Mouse (Mus musculus) lung, embryonic 14.5 days (tissue): ENCODE data around the gene Trappc3. TPM values are rescaled to one million over a fixed set of nuclear protein-coding genes. Genes with fewer than 3 reads are reported as not detected.

ENCODE experiments used
- ATAC-seq: fragments of 200-750 bp; cut with Nextera tagmentation; 2 replicates; pipeline ENCODE4 v1.8.0; 2017; ENCODE audit warnings: mild to moderate bottlenecking, moderate TSS enrichment, moderate library complexity; ENCODE audit not compliant: insufficient read depth
- DNase-seq: peaks from one replicate; pipeline ENCODE4 v3.0.0-alpha.2; 2015
- H3K27ac ChIP-seq: fragments of 300-500 bp; sonication (generic); 2 replicates; pipeline ENCODE4 v1.5.1; 2014; ENCODE audit warnings: low read depth, mild to moderate bottlenecking, moderate library complexity
- H3K27me3 ChIP-seq: fragments of 300-500 bp; sonication (generic); 2 replicates; pipeline ENCODE4 v1.6.1; 2014; ENCODE audit warnings: low read length, control low read depth; ENCODE audit not compliant: insufficient read depth
- H3K36me3 ChIP-seq: fragments of 300-500 bp; sonication (generic); 2 replicates; pipeline ENCODE4 v1.6.1; 2014; ENCODE audit warnings: control low read depth; ENCODE audit not compliant: insufficient read depth
- H3K4me1 ChIP-seq: fragments of 300-500 bp; sonication (generic); 2 replicates; pipeline ENCODE4 v1.6.1; 2014; ENCODE audit warnings: antibody characterized with exemption, control low read depth; ENCODE audit not compliant: insufficient read depth
- H3K4me2 ChIP-seq: fragments of 300-500 bp; sonication (generic); 2 replicates; pipeline ENCODE4 v1.6.1; 2014; ENCODE audit warnings: mild to moderate bottlenecking
- H3K4me3 ChIP-seq: fragments of 300-500 bp; sonication (generic); 2 replicates; pipeline ENCODE4 v1.5.1; 2014; ENCODE audit warnings: low read depth, low read length
- H3K9ac ChIP-seq: fragments of 300-500 bp; sonication (generic); 2 replicates; pipeline ENCODE4 v1.6.1; 2014
- H3K9me3 ChIP-seq: fragments of 300-500 bp; sonication (generic); 2 replicates; pipeline ENCODE4 v1.6.1; 2016; ENCODE audit warnings: low read depth, low read length, control low read depth
- CTCF ChIP-seq: IDR thresholded peaks from 2 replicates; pipeline ENCODE4 v1.5.1; 2016; ENCODE audit warnings: antibody characterized with exemption, low read depth
- WGBS: fragments of 180-500 bp; shearing (Covaris S2); extraction: QIAGEN DNeasy Blood & Tissue Kit; methylation state at CpG from one replicate; pipeline ENCODE4 v1.1.7; 2014; 5-methylcytosine and 5-hydroxymethylcytosine counted together
- polyA plus RNA-seq: library from polyadenylated mRNA; unstranded; fragments of >200 nt; fragmentation: Nextera tagmentation; extraction: Ambion mirVana; gene quantifications from 2 replicates; pipeline ENCODE4 v1.2.1, GENCODE M21; 2014

The Trappc3 gene
- polyA plus RNA-seq, 1 experiment from 2014 or later, result 28.9 TPM

DNA sequence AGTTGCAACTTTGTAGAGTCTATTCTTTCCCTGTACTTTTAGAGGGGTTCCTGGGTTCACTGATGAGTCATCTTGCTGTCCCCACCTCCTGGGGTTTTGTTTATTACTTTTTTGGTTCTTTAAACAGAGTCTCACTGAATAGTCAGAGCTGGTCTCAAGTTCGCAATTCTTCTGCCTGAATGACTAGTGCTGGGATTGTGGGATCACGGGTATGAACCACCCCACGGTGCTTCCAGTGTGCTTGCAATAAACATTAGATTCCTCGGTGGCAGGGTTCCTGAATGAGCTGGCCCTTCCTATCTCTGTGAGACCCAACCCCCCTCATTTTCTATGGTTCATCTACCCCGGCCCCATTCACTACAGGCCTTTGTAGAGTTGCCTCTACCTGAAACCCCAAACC is 34.0 kb upstream of the Trappc3 start:
- Histone ChIP-seq H3K36me3 (peaks cover 34% of the 10 kb centered on the region), H3K4me2 (no peak overlapping the region), H3K9me3 (no peaks in the 10 kb centered on the region), H3K4me3 (no peak overlapping the region), H3K4me1 (0 out of 2 replicates have a peak, but pooled peaks cover 3% of the 10 kb centered on the region), H3K27ac (no peak overlapping the region), H3K27me3 (no peaks in the 10 kb centered on the region), H3K9ac (no peak overlapping the region)
- no peak for TF ChIP-seq CTCF
- DNase-seq (no peak), ATAC-seq (no peak)
- 21% methylated on average over 5 of the region's 5 CpGs for WGBS

DNA sequence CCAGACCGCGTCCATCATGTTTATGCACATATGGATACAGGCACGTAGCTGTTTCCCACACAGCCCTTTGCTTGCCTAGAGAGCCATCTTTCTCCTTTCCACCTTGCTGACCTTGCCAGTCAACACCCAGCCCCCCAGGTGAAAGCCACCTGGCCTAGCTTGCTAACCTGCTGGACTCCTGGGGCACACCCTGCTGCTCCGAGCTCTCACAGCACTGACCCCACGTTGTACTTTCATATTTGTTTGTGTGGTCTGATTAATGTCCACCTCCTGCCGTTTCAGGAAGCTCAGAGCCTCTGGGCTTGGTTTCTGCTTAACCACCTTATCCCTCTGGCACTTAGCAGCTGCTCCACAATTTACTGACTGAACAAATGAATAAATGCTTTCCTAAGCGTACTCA is 32.2 kb upstream of the Trappc3 start:
- ATAC-seq, result no peak
- TF ChIP-seq CTCF, result no peak
- H3K27ac ChIP-seq, result no peak overlapping the region
- no peaks in the 10 kb centered on the region for H3K9me3 ChIP-seq
- no peak for DNase-seq
- no peak overlapping the region for H3K4me2 ChIP-seq
- no peaks in the 10 kb centered on the region for H3K27me3 ChIP-seq
- H3K36me3 ChIP-seq, result peaks cover 52% of the 10 kb centered on the region
- H3K4me3 ChIP-seq, result no peak overlapping the region
- H3K9ac ChIP-seq, result no peak overlapping the region
- H3K4me1 ChIP-seq, result 0 out of 2 replicates have a peak, but pooled peaks cover 3% of the 10 kb centered on the region
- 63% methylated on average over 7 of the region's 7 CpGs for WGBS

DNA sequence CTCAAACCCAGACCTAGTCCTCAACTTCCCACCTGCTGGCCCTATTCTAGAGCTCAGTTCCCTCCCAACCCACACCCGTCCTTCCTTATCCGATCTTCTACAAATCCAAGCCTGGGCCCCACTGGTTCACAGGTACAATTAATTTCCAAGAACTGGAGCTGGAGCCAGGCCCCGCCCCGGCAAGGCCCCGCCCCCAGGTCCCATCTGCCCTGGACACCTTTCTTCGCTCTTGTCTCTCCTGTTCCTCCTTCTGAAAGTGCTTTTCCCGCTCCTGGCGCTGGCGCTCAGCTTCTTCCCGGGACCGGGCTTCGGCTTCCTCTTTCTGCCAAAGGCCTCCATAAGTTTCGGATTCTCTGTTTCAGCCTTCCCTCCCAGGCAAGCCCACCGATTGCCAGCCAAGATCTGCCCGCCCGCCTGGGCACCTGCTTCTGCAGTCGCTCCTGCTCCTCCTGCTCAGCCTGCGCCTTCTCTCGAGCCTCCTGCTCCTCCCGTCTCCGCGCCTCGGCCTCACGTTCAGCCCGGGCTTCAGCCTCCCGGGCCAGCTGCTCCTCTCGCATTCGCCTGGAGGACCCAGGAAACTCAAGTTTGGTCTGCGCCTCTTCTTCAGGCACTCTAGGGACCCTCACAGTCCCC is 28.3 kb upstream of the Trappc3 start:
- 88% methylated on average over 29 of the region's 29 CpGs for WGBS
- H3K36me3 ChIP-seq, result peaks cover 91% of the 10 kb centered on the region
- no peaks in the 10 kb centered on the region for H3K27me3 ChIP-seq
- H3K4me2 ChIP-seq, result no peak overlapping the region
- H3K27ac ChIP-seq, result no peak overlapping the region
- no peak for DNase-seq
- no peaks in the 10 kb centered on the region for H3K9me3 ChIP-seq
- no peak overlapping the region for H3K4me3 ChIP-seq
- no peak for ATAC-seq
- H3K9ac ChIP-seq, result no peak overlapping the region
- H3K4me1 ChIP-seq, result no peaks in the 10 kb centered on the region
- TF ChIP-seq CTCF, result no peak

DNA sequence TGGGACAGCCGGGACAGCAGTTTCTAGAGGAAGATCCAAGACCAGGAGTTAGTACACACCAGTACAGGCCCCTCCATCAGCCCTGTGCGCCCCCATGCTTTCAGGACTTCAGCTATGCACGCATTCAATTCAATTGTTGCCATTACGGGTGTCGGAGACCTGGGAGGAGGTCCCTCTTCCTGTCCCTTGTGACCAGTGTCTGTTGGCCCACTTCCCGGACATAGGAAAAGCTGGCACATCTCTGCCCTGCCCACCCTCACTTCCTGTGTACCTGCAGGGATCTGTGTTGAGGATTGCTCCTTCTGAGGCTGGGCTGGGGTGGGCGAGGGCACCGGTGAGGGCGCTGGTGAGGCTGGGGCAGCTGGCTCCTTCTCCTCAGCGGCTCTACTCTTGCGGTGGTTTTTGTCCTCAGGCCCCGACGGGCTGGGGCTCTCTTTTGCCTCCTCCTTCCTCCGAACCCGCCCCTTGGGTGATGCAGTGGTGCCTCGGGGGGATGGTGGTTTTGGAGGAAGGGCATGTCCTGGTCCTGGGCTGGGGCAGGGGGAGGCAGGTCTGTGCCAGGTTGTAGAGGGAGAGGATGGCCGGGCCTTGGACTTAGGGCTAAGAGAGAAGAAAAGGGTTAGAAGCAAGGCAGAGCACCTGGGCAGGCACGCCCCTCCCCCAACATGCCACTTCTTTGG is 27.5 kb upstream of the Trappc3 start:
- no peak for ATAC-seq
- Histone ChIP-seq H3K4me2 (no peak overlapping the region), H3K9ac (no peak overlapping the region), H3K36me3 (peaks cover 99% of the 10 kb centered on the region), H3K4me3 (no peak overlapping the region), H3K9me3 (no peaks in the 10 kb centered on the region), H3K27me3 (no peaks in the 10 kb centered on the region), H3K4me1 (no peaks in the 10 kb centered on the region), H3K27ac (no peak overlapping the region)
- no peak for DNase-seq
- TF ChIP-seq CTCF, result no peak
- 78% methylated on average over 18 of the region's 18 CpGs for WGBS

DNA sequence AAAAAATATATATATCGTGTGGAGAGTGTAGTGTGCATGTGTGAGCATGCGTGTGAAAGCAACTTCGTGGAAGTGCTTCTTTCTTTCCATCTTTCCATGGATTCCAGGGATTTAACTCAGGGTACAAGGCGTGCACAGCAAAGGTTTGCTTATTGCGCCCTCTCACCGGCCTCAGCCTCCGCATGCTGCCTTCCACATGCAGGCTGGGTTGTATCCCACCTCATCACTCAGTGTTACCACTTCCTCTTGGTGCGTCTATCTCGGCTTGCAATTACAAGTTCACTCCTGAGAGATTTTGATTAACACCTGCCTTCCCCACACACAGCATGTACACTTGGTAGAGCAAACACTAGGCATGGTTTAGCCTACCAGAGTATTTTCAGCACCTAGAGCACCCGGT is 26.9 kb upstream of the Trappc3 start:
- ATAC-seq, result no peak
- no peak overlapping the region for H3K9ac ChIP-seq
- peaks cover 100% of the 10 kb centered on the region for H3K36me3 ChIP-seq
- 79% methylated on average over 10 of the region's 10 CpGs for WGBS
- TF ChIP-seq CTCF, result no peak
- no peaks in the 10 kb centered on the region for H3K9me3 ChIP-seq
- H3K27me3 ChIP-seq, result no peaks in the 10 kb centered on the region
- DNase-seq, result no peak
- no peak overlapping the region for H3K4me2 ChIP-seq
- no peaks in the 10 kb centered on the region for H3K4me1 ChIP-seq
- H3K27ac ChIP-seq, result no peak overlapping the region
- no peak overlapping the region for H3K4me3 ChIP-seq

DNA sequence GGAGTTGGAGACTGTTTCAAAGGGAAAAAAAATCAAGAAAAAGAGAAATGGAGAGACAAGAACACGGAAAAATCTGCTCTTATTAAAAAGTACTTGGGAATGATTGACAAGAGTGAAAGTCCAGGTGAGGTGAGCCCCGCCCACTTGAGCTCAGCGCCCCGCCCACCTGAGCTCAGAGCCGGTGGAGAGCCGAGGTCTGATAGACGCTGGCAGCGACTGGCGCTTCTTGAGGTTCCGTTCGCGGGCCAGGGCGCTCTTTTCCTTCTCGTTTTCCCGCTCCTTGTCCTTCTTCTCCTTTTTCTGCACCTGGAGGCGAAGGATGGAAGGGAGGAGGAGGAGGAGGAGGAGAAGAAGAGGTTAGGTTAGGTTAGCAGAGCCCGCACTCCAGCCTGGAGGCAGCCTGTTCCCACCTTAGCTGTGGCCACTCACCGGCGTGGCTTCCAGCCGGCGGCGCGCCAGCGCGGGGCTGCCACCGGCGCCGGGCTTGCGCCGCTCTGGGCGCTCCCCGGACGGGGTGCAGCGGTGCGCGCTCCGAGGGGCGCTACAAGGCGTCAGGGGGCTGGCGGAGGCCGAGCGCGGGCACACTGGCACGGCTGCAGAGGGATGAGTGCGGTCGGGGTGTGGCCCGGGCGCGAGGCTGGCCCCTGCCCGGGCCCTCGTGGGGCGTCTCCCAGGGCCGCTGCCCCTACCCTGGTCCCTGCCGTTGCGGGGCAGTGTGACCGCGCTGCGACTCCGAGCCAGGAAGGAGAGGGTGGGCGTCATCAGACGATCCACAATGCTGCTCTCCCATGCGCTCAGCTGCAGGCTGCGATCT is 25.5 kb upstream of the Trappc3 start:
- Histone ChIP-seq H3K27ac (no peak overlapping the region), H3K4me2 (peak overlapping the region; percentile 53), H3K9me3 (no peaks in the 10 kb centered on the region), H3K36me3 (peaks cover 100% of the 10 kb centered on the region), H3K4me3 (peak overlapping the region; percentile 6; the same call in 1 of the 2 replicates), H3K9ac (peak overlapping the region; percentile 4; the same call in 1 of the 2 replicates), H3K4me1 (no peaks in the 10 kb centered on the region), H3K27me3 (no peaks in the 10 kb centered on the region)
- TF ChIP-seq CTCF, result no peak
- WGBS, result 50% methylated on average over 60 of the region's 63 CpGs
- ATAC-seq (no peak), DNase-seq (peak; percentile 57)
